Mouse (Mus musculus): ENCODE results near the gene Ss18l2. TPM values are rescaled to one million over a fixed set of nuclear protein-coding genes. Genes with fewer than 3 reads are reported as not detected.

The Ss18l2 gene
- polyA plus RNA-seq, 1 experiment: 10.9 TPM

- Histone ChIP-seq H3K36me3 (ENCODE audit: control insufficient read depth, insufficient read depth, low read length) (peaks cover 5% of the 10 kb centered on the region), H3K4me1 (ENCODE audit: control insufficient read depth, insufficient read depth, insufficient read length, low read length) (no peaks in the 10 kb centered on the region), H3K27ac (ENCODE audit: insufficient read depth, low read depth, low read length) (no peak overlapping the region), H3K4me3 (ENCODE audit: low read depth, low read length) (no peak overlapping the region), H3K27me3 (ENCODE audit: control insufficient read depth, insufficient read depth, low read length) (no peaks in the 10 kb centered on the region)
- 94% methylated on average over 1 of the region's 1 CpGs for WGBS
- TF ChIP-seq POLR2A (IDR thresholded peaks at IDR 0.05; ENCODE audit: low read depth, low read length): no peak
- peak; percentile 100 for TF ChIP-seq CTCF (IDR thresholded peaks at IDR 0.05; ENCODE audit: extremely low read depth, insufficient read length, insufficient replicate concordance, low read depth, low read length)
Observed at GRCm38 (mm10) chr9:121697150-121698049, 12.7 kb upstream of the Ss18l2 start.

DNA sequence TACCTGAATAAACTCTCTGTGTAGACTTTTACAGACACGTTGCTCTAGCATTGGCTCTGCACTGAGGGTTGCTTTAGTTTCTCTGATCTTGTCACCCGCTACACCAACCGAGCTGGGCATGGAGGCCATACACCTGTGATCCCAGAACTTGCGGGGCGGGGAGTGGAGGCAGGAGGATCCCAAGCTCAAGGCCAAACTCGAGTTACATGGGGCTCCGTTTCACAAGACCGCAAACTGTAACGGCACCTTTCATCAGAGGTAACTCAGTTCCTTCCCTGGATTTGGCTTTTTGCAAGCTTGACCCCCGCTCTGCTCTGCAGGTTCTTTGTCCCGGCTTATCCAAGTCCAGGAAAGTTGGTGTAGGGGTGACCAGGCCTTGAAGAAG is 5.9 kb upstream of the Ss18l2 start:
- peak overlapping the region; percentile 83 for H3K4me3 ChIP-seq (ENCODE audit: low read depth, low read length)

DNA sequence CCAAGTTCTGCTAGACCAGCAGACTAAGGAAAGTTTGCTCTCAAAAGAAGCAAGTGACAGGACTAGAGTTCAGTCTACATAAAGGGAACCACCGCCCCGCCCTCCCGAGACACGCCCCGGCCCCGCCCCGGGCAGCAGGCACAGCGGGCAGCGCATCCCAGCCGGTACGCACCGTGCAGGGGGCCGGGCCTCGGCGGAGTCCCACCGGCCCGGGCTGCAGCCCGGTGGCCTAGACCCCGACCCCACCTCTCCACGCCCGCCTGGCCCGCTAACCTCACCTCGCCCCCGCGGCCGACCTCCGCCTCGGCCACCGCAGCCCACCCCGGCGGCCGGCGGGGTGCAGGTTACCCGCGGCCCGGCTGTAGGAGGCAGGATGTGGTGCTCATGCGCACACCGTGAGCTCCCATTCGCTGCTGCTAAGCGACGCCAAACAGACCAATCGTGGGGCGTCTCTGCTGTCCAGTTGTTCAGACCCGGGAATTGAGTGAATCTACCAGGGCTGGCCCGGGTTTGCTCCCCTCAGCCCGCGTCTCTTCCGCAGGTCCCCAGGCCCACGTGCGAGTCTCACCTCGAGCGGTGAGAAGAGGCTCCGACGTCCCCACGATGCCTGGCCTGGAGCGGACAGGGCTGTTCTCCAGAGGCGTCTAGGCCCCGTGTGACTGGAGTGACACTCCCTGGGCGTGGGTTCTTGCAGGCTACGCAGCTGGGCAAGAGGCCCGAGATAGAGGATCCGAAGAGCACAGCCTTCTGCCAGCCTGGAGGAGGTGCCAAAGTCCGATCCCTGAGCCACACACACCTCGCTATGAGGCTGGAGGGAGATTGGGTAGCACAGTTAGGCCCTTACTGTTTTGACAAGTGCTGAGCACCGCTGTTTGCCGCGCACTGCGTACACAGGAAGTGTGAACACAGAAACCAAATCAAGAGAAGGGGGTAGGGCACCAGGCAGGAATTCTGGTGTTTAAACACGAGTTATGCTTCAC is 5.2 kb upstream of the Ss18l2 start, which contains the start of gene Sec22c:
TSS of gene Sec22c (minus strand) at position 845 of the 980 bp plus-strand sequence.
- TF ChIP-seq POLR2A (IDR thresholded peaks at IDR 0.05; ENCODE audit: low read depth, low read length): peak; percentile 40
- no peak for TF ChIP-seq CTCF (IDR thresholded peaks at IDR 0.05; ENCODE audit: extremely low read depth, insufficient read length, insufficient replicate concordance, low read depth, low read length)
- Histone ChIP-seq H3K36me3 (ENCODE audit: control insufficient read depth, insufficient read depth, low read length) (no peaks in the 10 kb centered on the region), H3K27ac (ENCODE audit: insufficient read depth, low read depth, low read length) (peak within 1 kb of the TSS; percentile 93), H3K27me3 (ENCODE audit: control insufficient read depth, insufficient read depth, low read length) (no peaks in the 10 kb centered on the region), H3K4me3 (ENCODE audit: low read depth, low read length) (peak within 1 kb of the TSS; percentile 83), H3K4me1 (ENCODE audit: control insufficient read depth, insufficient read depth, insufficient read length, low read length) (peaks cover 10% of the 10 kb centered on the region; the same call in 1 of the 2 replicates)
- under 1% methylated on average over 69 of the region's 69 CpGs for WGBS

More for the DNA sequence above, 5.9 kb upstream of the Ss18l2 start:
- Histone ChIP-seq H3K27me3 (ENCODE audit: control insufficient read depth, insufficient read depth, low read length) (no peaks in the 10 kb centered on the region), H3K27ac (ENCODE audit: insufficient read depth, low read depth, low read length) (peak overlapping the region; percentile 70), H3K4me1 (ENCODE audit: control insufficient read depth, insufficient read depth, insufficient read length, low read length) (peaks cover 10% of the 10 kb centered on the region; the same call in 1 of the 2 replicates), H3K36me3 (ENCODE audit: control insufficient read depth, insufficient read depth, low read length) (no peaks in the 10 kb centered on the region)
- WGBS: 19% methylated on average over 11 of the region's 11 CpGs
- TF ChIP-seq CTCF (IDR thresholded peaks at IDR 0.05; ENCODE audit: extremely low read depth, insufficient read length, insufficient replicate concordance, low read depth, low read length): no peak
- TF ChIP-seq POLR2A (IDR thresholded peaks at IDR 0.05; ENCODE audit: low read depth, low read length): no peak

- 84% methylated on average over 6 of the region's 6 CpGs for WGBS
- no peak for TF ChIP-seq CTCF (IDR thresholded peaks at IDR 0.05; ENCODE audit: extremely low read depth, insufficient read length, insufficient replicate concordance, low read depth, low read length)
- Histone ChIP-seq H3K36me3 (ENCODE audit: control insufficient read depth, insufficient read depth, low read length) (no peaks in the 10 kb centered on the region), H3K27me3 (ENCODE audit: control insufficient read depth, insufficient read depth, low read length) (no peaks in the 10 kb centered on the region), H3K4me1 (ENCODE audit: control insufficient read depth, insufficient read depth, insufficient read length, low read length) (peaks cover 10% of the 10 kb centered on the region; the same call in 1 of the 2 replicates), H3K27ac (ENCODE audit: insufficient read depth, low read depth, low read length) (peak overlapping the region; percentile 93), H3K4me3 (ENCODE audit: low read depth, low read length) (no peak overlapping the region)
Observed at GRCm38 (mm10) chr9:121706029-121706675, 4.0 kb upstream of the Ss18l2 start.

DNA sequence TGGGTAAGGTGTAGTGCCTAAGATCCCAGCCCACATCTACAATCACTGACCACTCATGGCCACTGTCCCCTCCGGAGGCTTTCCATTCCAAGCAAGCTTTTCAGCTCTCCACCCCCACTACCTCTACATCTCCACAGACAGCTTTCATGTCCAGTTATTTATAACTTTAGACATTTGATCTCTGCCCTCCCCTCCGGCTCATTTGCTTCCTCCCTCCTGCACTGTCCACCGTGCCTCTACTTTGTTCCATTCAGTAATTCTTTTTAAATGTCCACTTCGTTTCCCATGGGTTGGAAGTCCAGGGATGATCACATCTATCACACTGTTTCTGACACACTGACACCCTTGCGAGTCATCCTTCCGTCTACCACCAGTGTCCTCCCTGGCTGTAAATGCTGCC is 2.3 kb upstream of the Ss18l2 start:
- Histone ChIP-seq H3K27ac (ENCODE audit: insufficient read depth, low read depth, low read length) (no peak overlapping the region), H3K36me3 (ENCODE audit: control insufficient read depth, insufficient read depth, low read length) (peaks cover 1% of the 10 kb centered on the region; the same call in 1 of the 2 replicates), H3K27me3 (ENCODE audit: control insufficient read depth, insufficient read depth, low read length) (no peaks in the 10 kb centered on the region), H3K4me3 (ENCODE audit: low read depth, low read length) (no peak overlapping the region), H3K4me1 (ENCODE audit: control insufficient read depth, insufficient read depth, insufficient read length, low read length) (peaks cover 10% of the 10 kb centered on the region; the same call in 1 of the 2 replicates)
- WGBS: 62% methylated on average over 6 of the region's 6 CpGs
- TF ChIP-seq CTCF (IDR thresholded peaks at IDR 0.05; ENCODE audit: extremely low read depth, insufficient read length, insufficient replicate concordance, low read depth, low read length): no peak
- TF ChIP-seq POLR2A (IDR thresholded peaks at IDR 0.05; ENCODE audit: low read depth, low read length): no peak
